Mouse (Mus musculus): ENCODE measurements around the gene Speg. TPM values are rescaled to one million over a fixed set of nuclear protein-coding genes. Genes with fewer than 3 reads are reported as not detected.
A peak's percentile ranks its signal among the peaks of the same experiment; 100 is the strongest.

The Speg gene
- total RNA-seq, 2 experiments from 2014 or later = 268 to 311 TPM

- TF ChIP-seq CTCF (IDR thresholded peaks at IDR 0.05) = no peak
- Histone ChIP-seq H3K27ac (peak overlapping the region; percentile 88), H3K4me3 (peak overlapping the region; percentile 79)
- intact Hi-C loops (cut with DNase I) = no loop called here
- no peak for DNase-seq
Measured at GRCm38 (mm10) chr1:75479635-75479989, 104.5 kb downstream of the Speg start.

- DNase-seq = no peak
- Histone ChIP-seq H3K27ac (no peak overlapping the region), H3K4me3 (peak overlapping the region; percentile 79)
- TF ChIP-seq CTCF (IDR thresholded peaks at IDR 0.05) = no peak
- intact Hi-C loops (cut with DNase I) = no loop called here
Measured at GRCm38 (mm10) chr1:75480036-75480435, 104.9 kb downstream of the Speg start.

- no peak for DNase-seq
- no peak for TF ChIP-seq CTCF (IDR thresholded peaks at IDR 0.05)
- Histone ChIP-seq H3K27ac (no peak overlapping the region), H3K4me3 (no peak overlapping the region)
- intact Hi-C loops (cut with DNase I) = no loop called here
Measured at GRCm38 (mm10) chr1:75480735-75481134, 105.6 kb downstream of the Speg start.

Other genes starting within 250 kb of the Speg start
- gene Slc23a3, start 241.4 kb upstream of the Speg start, total RNA-seq (2021) = not detected
- 10 to 100 TPM; 14.0 to 14.4 TPM for gene Cnppd1, start 232.6 kb upstream of the Speg start, total RNA-seq (2021)
- 10 to 100 TPM in 1 of 2 experiments, 1 to 10 TPM in 1; 7.7 to 11.5 TPM for gene Retreg2, start 232.5 kb upstream of the Speg start, total RNA-seq (2021)
- gene Zfand2b, start 206.7 kb upstream of the Speg start, total RNA-seq (2021) = 10 to 100 TPM; 14.6 to 17.7 TPM
- gene Abcb6, start 194.9 kb upstream of the Speg start, total RNA-seq (2021) = 10 to 100 TPM; 18.9 to 20.4 TPM
- gene Ankzf1, start 183.1 kb upstream of the Speg start, total RNA-seq (2021) = 1 to 10 TPM; 5.5 to 5.9 TPM
- 100 to 1,000 TPM; 107 to 113 TPM for gene Atg9a, start 183.1 kb upstream of the Speg start, total RNA-seq (2021)
- gene Glb1l, start 164.5 kb upstream of the Speg start, total RNA-seq (2021) = 1 to 10 TPM; 1.0 to 1.5 TPM
- gene Stk16, start 164.5 kb upstream of the Speg start, total RNA-seq (2021) = 10 to 100 TPM; 18.8 to 20.2 TPM
- gene Tuba4a, start 155.4 kb upstream of the Speg start, total RNA-seq (2021) = 1,000 to 10,000 TPM; 1,043 to 1,330 TPM
- not detected for gene A630095N17Rik, start 143.2 kb upstream of the Speg start, total RNA-seq (2021)
- gene Dnajb2, start 138.9 kb upstream of the Speg start, total RNA-seq (2021) = 10 to 100 TPM; 83.2 to 88.9 TPM
- gene Ptprn, start 110.8 kb upstream of the Speg start, total RNA-seq (2021) = not detected
- not detected for gene Resp18, start 96.9 kb upstream of the Speg start, total RNA-seq (2021)
- 10 to 100 TPM; 40.9 to 49.6 TPM for gene Dnpep, start 57.3 kb upstream of the Speg start, total RNA-seq (2021)
- gene Des, start 15.0 kb upstream of the Speg start, total RNA-seq (2021) = 1,000 to 10,000 TPM; 2,035 to 2,198 TPM
- gene Gmppa, start 60.6 kb downstream of the Speg start, total RNA-seq (2021) = 10 to 100 TPM; 41.1 to 42.7 TPM
- not detected for gene Asic4, start 75.1 kb downstream of the Speg start, total RNA-seq (2021)
- 1 to 10 TPM; 3.0 to 6.2 TPM for gene Chpf, start 104.0 kb downstream of the Speg start, total RNA-seq (2021)
- not detected for gene Tmem198, start 104.2 kb downstream of the Speg start, total RNA-seq (2021)
- gene Obsl1, start 131.2 kb downstream of the Speg start, total RNA-seq (2021) = 10 to 100 TPM; 28.4 to 41.4 TPM
- 1 to 10 TPM; 1.3 to 2.2 TPM for gene Inha, start 131.8 kb downstream of the Speg start, total RNA-seq (2021)
- 1 to 10 TPM; 6.2 to 8.4 TPM for gene Stk11ip, start 146.2 kb downstream of the Speg start, total RNA-seq (2021)
- 10 to 100 TPM in 1 of 2 experiments, 1 to 10 TPM in 1; 7.2 to 11.9 TPM for gene Slc4a3, start 171.0 kb downstream of the Speg start, total RNA-seq (2021)